Mouse (Mus musculus): ENCODE measurements around the gene Park7. TPM values are rescaled to one million over a fixed set of nuclear protein-coding genes. Genes with fewer than 3 reads are reported as not detected.
"Not testable (repeated sequence)": the region's sequence is repeated elsewhere in the genome, so short reads cannot be mapped to it uniquely, and the experiment has no call there.

The Park7 gene
- polyA plus RNA-seq, 1 experiment from 2014 or later, result 411 TPM

GRCm38 (mm10) chr4:150889273-150889954 lies 24.8 kb downstream of the Park7 start:
- 0 out of 2 replicates have a peak overlapping the region, but pooled peaks have one; percentile 8 for H3K9ac ChIP-seq
- peaks cover 31% of the 10 kb centered on the region for H3K4me1 ChIP-seq
- no peaks in the 10 kb centered on the region for H3K9me3 ChIP-seq
- peak overlapping the region; percentile 76 for H3K27ac ChIP-seq
- no peaks in the 10 kb centered on the region for H3K36me3 ChIP-seq
- peak overlapping the region; percentile 8; the same call in 1 of the 2 replicates for H3K4me3 ChIP-seq
- ATAC-seq (ENCODE audit: low FRiP score, low read depth), result no peak
- 35% methylated on average over 20 of the region's 20 CpGs for WGBS
- H3K27me3 ChIP-seq, result no peaks in the 10 kb centered on the region
- peak overlapping the region; percentile 51 for H3K4me2 ChIP-seq (replicated peaks)

- no peak overlapping the region for H3K4me2 ChIP-seq (replicated peaks)
- H3K36me3 ChIP-seq, result no peaks in the 10 kb centered on the region
- H3K9me3 ChIP-seq, result no peaks in the 10 kb centered on the region
- no peaks in the 10 kb centered on the region for H3K27me3 ChIP-seq
- H3K4me1 ChIP-seq, result peaks cover 31% of the 10 kb centered on the region
- ATAC-seq (ENCODE audit: low FRiP score, low read depth), result no peak
- H3K27ac ChIP-seq, result peak overlapping the region; percentile 52; the same call in 1 of the 2 replicates
- no peak overlapping the region for H3K9ac ChIP-seq
- whole genome bisulfite sequencing, result 68% methylated on average over 4 of the region's 4 CpGs
- H3K4me3 ChIP-seq, result no peak overlapping the region
Observed at GRCm38 (mm10) chr4:150888492-150888891, 25.7 kb downstream of the Park7 start.

GRCm38 (mm10) chr4:150887903-150888302 lies 26.3 kb downstream of the Park7 start:
- WGBS, result 65% methylated on average over 5 of the region's 5 CpGs
- H3K27me3 ChIP-seq, result no peaks in the 10 kb centered on the region
- no peaks in the 10 kb centered on the region for H3K36me3 ChIP-seq
- H3K4me2 ChIP-seq (replicated peaks), result no peak overlapping the region
- no peak overlapping the region for H3K9ac ChIP-seq
- H3K27ac ChIP-seq, result no peak overlapping the region
- H3K4me3 ChIP-seq, result no peak overlapping the region
- H3K4me1 ChIP-seq, result peaks cover 31% of the 10 kb centered on the region
- no peaks in the 10 kb centered on the region for H3K9me3 ChIP-seq
- no peak for ATAC-seq (ENCODE audit: low FRiP score, low read depth)

- peaks cover 9% of the 10 kb centered on the region; the same call in 1 of the 2 replicates for H3K36me3 ChIP-seq
- no peak overlapping the region for H3K4me2 ChIP-seq (replicated peaks)
- H3K9me3 ChIP-seq, result peaks cover 29% of the 10 kb centered on the region
- H3K4me1 ChIP-seq, result no peaks in the 10 kb centered on the region
- H3K4me3 ChIP-seq, result no peak overlapping the region
- no peaks in the 10 kb centered on the region for H3K27me3 ChIP-seq
- 82% methylated on average over 5 of the region's 5 CpGs for WGBS
- no peak for ATAC-seq (ENCODE audit: low FRiP score, low read depth)
- no peak overlapping the region for H3K9ac ChIP-seq
- H3K27ac ChIP-seq, result no peak overlapping the region
Observed at GRCm38 (mm10) chr4:150882632-150883031, 31.6 kb downstream of the Park7 start.

GRCm38 (mm10) chr4:150880364-150880763 lies 33.9 kb downstream of the Park7 start:
- Histone ChIP-seq H3K4me2 (replicated peaks) (no peak overlapping the region), H3K9me3 (peaks cover 29% of the 10 kb centered on the region), H3K9ac (no peak overlapping the region), H3K27me3 (no peaks in the 10 kb centered on the region), H3K4me1 (no peaks in the 10 kb centered on the region), H3K4me3 (no peak overlapping the region), H3K36me3 (peaks cover 9% of the 10 kb centered on the region; the same call in 1 of the 2 replicates), H3K27ac (no peak overlapping the region)
- WGBS, result 84% methylated on average over 5 of the region's 5 CpGs
- ATAC-seq (ENCODE audit: low FRiP score, low read depth), result no peak

GRCm38 (mm10) chr4:150879631-150880030 lies 34.6 kb downstream of the Park7 start:
- Histone ChIP-seq H3K27ac (no peak overlapping the region), H3K4me2 (replicated peaks) (no peak overlapping the region), H3K4me1 (no peaks in the 10 kb centered on the region), H3K9ac (no peak overlapping the region), H3K9me3 (peaks cover 29% of the 10 kb centered on the region), H3K4me3 (no peak overlapping the region), H3K27me3 (no peaks in the 10 kb centered on the region), H3K36me3 (peaks cover 9% of the 10 kb centered on the region; the same call in 1 of the 2 replicates)
- WGBS, result 97% methylated on average over 22 of the region's 22 CpGs
- ATAC-seq (ENCODE audit: low FRiP score, low read depth), result no peak

GRCm38 (mm10) chr4:150875393-150875792 lies 38.8 kb downstream of the Park7 start:
- H3K36me3 ChIP-seq, result peaks cover 8% of the 10 kb centered on the region; the same call in 1 of the 2 replicates
- peaks cover 25% of the 10 kb centered on the region for H3K9me3 ChIP-seq
- no peak overlapping the region for H3K27ac ChIP-seq
- ATAC-seq (ENCODE audit: low FRiP score, low read depth), result no peak
- 84% methylated on average over 10 of the region's 10 CpGs for WGBS
- H3K27me3 ChIP-seq, result no peaks in the 10 kb centered on the region
- H3K4me1 ChIP-seq, result peaks cover 23% of the 10 kb centered on the region
- no peak overlapping the region for H3K4me3 ChIP-seq
- no peak overlapping the region for H3K4me2 ChIP-seq (replicated peaks)
- no peak overlapping the region for H3K9ac ChIP-seq

GRCm38 (mm10) chr4:150874416-150874815 lies 39.8 kb downstream of the Park7 start:
- 70% methylated on average over 4 of the region's 4 CpGs for WGBS
- ATAC-seq (ENCODE audit: low FRiP score, low read depth); H3K27ac ChIP-seq; H3K9ac ChIP-seq; H3K27me3 ChIP-seq; H3K36me3 ChIP-seq; H3K4me3 ChIP-seq; H3K4me2 ChIP-seq (replicated peaks): not testable (repeated sequence)
- peaks cover 16% of the 10 kb centered on the region for H3K9me3 ChIP-seq
- peaks cover 32% of the 10 kb centered on the region for H3K4me1 ChIP-seq

- peaks cover 8% of the 10 kb centered on the region for H3K36me3 ChIP-seq
- H3K4me2 ChIP-seq (replicated peaks), result no peak overlapping the region
- H3K4me3 ChIP-seq, result no peak overlapping the region
- peak overlapping the region; percentile 35; the same call in 1 of the 2 replicates for H3K9ac ChIP-seq
- 70% methylated on average over 8 of the region's 8 CpGs for WGBS
- no peaks in the 10 kb centered on the region for H3K27me3 ChIP-seq
- H3K27ac ChIP-seq, result peak overlapping the region; percentile 74
- no peaks in the 10 kb centered on the region for H3K9me3 ChIP-seq
- H3K4me1 ChIP-seq, result peaks cover 35% of the 10 kb centered on the region
- ATAC-seq (ENCODE audit: low FRiP score, low read depth), result no peak
Observed at GRCm38 (mm10) chr4:150872681-150873080, 41.6 kb downstream of the Park7 start.

- H3K27ac ChIP-seq, result peak overlapping the region; percentile 74
- WGBS, result 32% methylated on average over 9 of the region's 9 CpGs
- peak overlapping the region; percentile 17; the same call in 1 of the 2 replicates for H3K4me2 ChIP-seq (replicated peaks)
- no peaks in the 10 kb centered on the region for H3K9me3 ChIP-seq
- peak overlapping the region; percentile 35; the same call in 1 of the 2 replicates for H3K9ac ChIP-seq
- peaks cover 13% of the 10 kb centered on the region for H3K36me3 ChIP-seq
- peaks cover 35% of the 10 kb centered on the region for H3K4me1 ChIP-seq
- ATAC-seq (ENCODE audit: low FRiP score, low read depth), result peak; percentile 29; the same call in 1 of the 2 replicates
- H3K27me3 ChIP-seq, result no peaks in the 10 kb centered on the region
- H3K4me3 ChIP-seq, result no peak overlapping the region
Observed at GRCm38 (mm10) chr4:150872139-150872651, 42.0 kb downstream of the Park7 start.

- Histone ChIP-seq H3K9me3 (no peaks in the 10 kb centered on the region), H3K9ac (0 out of 2 replicates have a peak overlapping the region, but pooled peaks have one; percentile 13), H3K4me2 (replicated peaks) (peak overlapping the region; percentile 17; the same call in 1 of the 2 replicates), H3K4me3 (no peak overlapping the region), H3K4me1 (peaks cover 35% of the 10 kb centered on the region), H3K27ac (peak overlapping the region; percentile 74), H3K27me3 (no peaks in the 10 kb centered on the region), H3K36me3 (peaks cover 19% of the 10 kb centered on the region)
- WGBS, result 32% methylated on average over 10 of the region's 10 CpGs
- peak; percentile 83 for ATAC-seq (ENCODE audit: low FRiP score, low read depth)
Observed at GRCm38 (mm10) chr4:150871392-150872138, 42.7 kb downstream of the Park7 start.

GRCm38 (mm10) chr4:150870963-150871391 lies 43.3 kb downstream of the Park7 start:
- ATAC-seq (ENCODE audit: low FRiP score, low read depth), result no peak

More at GRCm38 (mm10) chr4:150870963-150871391, 43.3 kb downstream of the Park7 start:
- H3K27ac ChIP-seq, result no peak overlapping the region
- no peak overlapping the region for H3K4me3 ChIP-seq
- no peak overlapping the region for H3K4me2 ChIP-seq (replicated peaks)
- no peaks in the 10 kb centered on the region for H3K27me3 ChIP-seq
- H3K36me3 ChIP-seq, result peaks cover 25% of the 10 kb centered on the region
- WGBS, result 80% methylated on average over 13 of the region's 13 CpGs
- H3K9me3 ChIP-seq, result no peaks in the 10 kb centered on the region
- 0 out of 2 replicates have a peak overlapping the region, but pooled peaks have one; percentile 13 for H3K9ac ChIP-seq
- peaks cover 35% of the 10 kb centered on the region for H3K4me1 ChIP-seq

Measured in limb, embryonic 13.5 days (tissue).